Mouse (Mus musculus) stomach, postnatal 0 days (tissue): ENCODE measurements around the gene Cxcr1. TPM values are rescaled to one million over a fixed set of nuclear protein-coding genes. Genes with fewer than 3 reads are reported as not detected.
A peak's percentile ranks its signal among the peaks of the same experiment; 100 is the strongest.

Experiments
- ATAC-seq: fragments of 200-750 bp; cut with Nextera tagmentation; 2 replicates; pipeline ENCODE4 v1.8.0; 2017; ENCODE audit not compliant: low FRiP score, low TSS enrichment
- DNase-seq: peaks from one replicate; pipeline ENCODE4 v3.0.0-alpha.2; 2016; ENCODE audit warnings: low spot score
- H3K27ac ChIP-seq: fragments of 300-500 bp; sonication (generic); replicated peaks from 2 replicates; pipeline ENCODE4 v1.5.1; 2014; ENCODE audit warnings: mild to moderate bottlenecking, control low read depth
- H3K27me3 ChIP-seq: fragments of 300-500 bp; sonication (generic); 2 replicates; pipeline ENCODE4 v1.6.1; 2014; ENCODE audit warnings: low read length; ENCODE audit not compliant: control insufficient read depth, insufficient read depth
- H3K36me3 ChIP-seq: fragments of 300-500 bp; sonication (generic); 2 replicates; pipeline ENCODE4 v1.6.1; 2014; ENCODE audit warnings: low read length, mixed read lengths; ENCODE audit not compliant: control insufficient read depth, insufficient read depth
- H3K4me1 ChIP-seq: fragments of 300-500 bp; sonication (generic); replicated peaks from 2 replicates; pipeline ENCODE4 v1.6.1; 2014; ENCODE audit warnings: antibody characterized with exemption; ENCODE audit not compliant: control insufficient read depth, insufficient read depth
- H3K4me2 ChIP-seq: fragments of 300-500 bp; sonication (generic); replicated peaks from 2 replicates; pipeline ENCODE4 v1.6.1; 2014; ENCODE audit warnings: low read depth, mild to moderate bottlenecking, control low read depth, moderate library complexity
- H3K4me3 ChIP-seq: fragments of 300-500 bp; sonication (generic); 2 replicates; pipeline ENCODE4 v1.5.1; 2014; ENCODE audit warnings: low read depth, low read length, control low read depth
- H3K9ac ChIP-seq: fragments of 300-500 bp; sonication (generic); 2 replicates; pipeline ENCODE4 v1.6.1; 2014; ENCODE audit warnings: mild to moderate bottlenecking, low read length, control low read depth, mixed read lengths
- H3K9me3 ChIP-seq: fragments of 300-500 bp; sonication (generic); 2 replicates; pipeline ENCODE4 v1.6.1; 2016; ENCODE audit warnings: low read length; ENCODE audit not compliant: control insufficient read depth
- CTCF ChIP-seq: IDR thresholded peaks from 2 replicates; pipeline ENCODE4 v1.5.1; 2016; ENCODE audit warnings: antibody characterized with exemption, low read depth, mild to moderate bottlenecking, moderate library complexity
- EP300 ChIP-seq: optimal IDR thresholded peaks from 2 replicates; pipeline ENCODE3; 2016; ENCODE audit warnings: antibody characterized with exemption
- WGBS: fragments of 180-500 bp; shearing (Covaris S2); extraction: QIAGEN DNeasy Blood & Tissue Kit; methylation state at CpG from one replicate; pipeline ENCODE4 v1.1.7; 2014; 5-methylcytosine and 5-hydroxymethylcytosine counted together
- polyA plus RNA-seq: library from polyadenylated mRNA; unstranded; fragments of >200 nt; fragmentation: Nextera tagmentation; extraction: Ambion mirVana; gene quantifications from 2 replicates; pipeline ENCODE4 v1.2.1, GENCODE M21; 2015

Cxcr1 gene
- polyA plus RNA-seq, 1 experiment from 2014 or later: 0.08 TPM

- H3K4me2 ChIP-seq: no peak overlapping the region
- ATAC-seq (no peak), DNase-seq (no peak)
- no peak overlapping the region for H3K27ac ChIP-seq
- 52% methylated on average over 2 of the region's 2 CpGs for WGBS
- no peaks in the 10 kb centered on the region for H3K36me3 ChIP-seq
- H3K9ac ChIP-seq: no peak overlapping the region
- no peak overlapping the region for H3K4me3 ChIP-seq
- H3K9me3 ChIP-seq: no peaks in the 10 kb centered on the region
- no peaks in the 10 kb centered on the region for H3K27me3 ChIP-seq
- no peak for TF ChIP-seq EP300
- no peak for TF ChIP-seq CTCF
- H3K4me1 ChIP-seq: no peaks in the 10 kb centered on the region
These were observed 1.7 kb downstream of the Cxcr1 start for GRCm38 (mm10) chr1:74192711-74193110.

DNA sequence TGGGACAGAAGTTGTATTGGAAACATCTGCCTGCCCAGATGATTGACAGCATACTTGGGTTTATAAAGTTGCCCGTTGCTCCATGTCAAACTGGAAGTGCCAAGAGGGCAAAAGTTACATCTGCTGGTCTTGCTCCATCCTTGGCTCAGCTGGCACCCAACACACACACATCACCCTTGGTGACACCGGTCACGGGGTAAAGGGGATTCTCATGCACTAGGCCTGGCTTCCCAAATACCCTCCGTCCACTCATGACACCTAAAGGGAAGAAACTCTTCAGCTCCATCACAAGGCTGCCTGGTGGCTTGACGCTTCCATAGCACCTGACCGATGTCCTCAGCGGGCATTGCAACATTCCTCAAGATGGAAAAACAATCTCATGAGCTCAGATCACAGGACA lies 4.0 kb downstream of the Cxcr1 start:
- H3K4me1 ChIP-seq: no peaks in the 10 kb centered on the region
- no peak overlapping the region for H3K4me2 ChIP-seq
- 92% methylated on average over 7 of the region's 7 CpGs for WGBS
- DNase-seq: no peak
- ATAC-seq: no peak
- H3K9me3 ChIP-seq: no peaks in the 10 kb centered on the region
- H3K4me3 ChIP-seq: no peak overlapping the region
- H3K27ac ChIP-seq: no peak overlapping the region
- H3K27me3 ChIP-seq: no peaks in the 10 kb centered on the region
- no peaks in the 10 kb centered on the region for H3K36me3 ChIP-seq
- H3K9ac ChIP-seq: no peak overlapping the region
- no peak for TF ChIP-seq CTCF
- no peak for TF ChIP-seq EP300

GRCm38 (mm10) chr1:74183006-74183405 lies 11.4 kb downstream of the Cxcr1 start:
- ATAC-seq: no peak
- Histone ChIP-seq H3K9ac (no peak overlapping the region), H3K9me3 (no peaks in the 10 kb centered on the region), H3K27me3 (no peaks in the 10 kb centered on the region), H3K4me1 (no peaks in the 10 kb centered on the region), H3K4me3 (no peak overlapping the region), H3K27ac (no peak overlapping the region), H3K4me2 (no peak overlapping the region), H3K36me3 (no peaks in the 10 kb centered on the region)
- WGBS: 58% methylated on average over 2 of the region's 2 CpGs
- no peak for DNase-seq
- peak; percentile 39 for TF ChIP-seq CTCF
- no peak for TF ChIP-seq EP300

GRCm38 (mm10) chr1:74181462-74181861 lies 13.0 kb downstream of the Cxcr1 start:
- WGBS: 59% methylated on average over 2 of the region's 2 CpGs
- H3K4me2 ChIP-seq: no peak overlapping the region
- DNase-seq (no peak), ATAC-seq (peak; percentile 30; the same call in 1 of the 2 replicates)
- no peak for TF ChIP-seq CTCF
- TF ChIP-seq EP300: no peak
- H3K27ac ChIP-seq: no peak overlapping the region
- no peaks in the 10 kb centered on the region for H3K36me3 ChIP-seq
- no peaks in the 10 kb centered on the region for H3K4me1 ChIP-seq
- H3K9ac ChIP-seq: no peak overlapping the region
- no peak overlapping the region for H3K4me3 ChIP-seq
- no peaks in the 10 kb centered on the region for H3K9me3 ChIP-seq
- no peaks in the 10 kb centered on the region for H3K27me3 ChIP-seq

DNA sequence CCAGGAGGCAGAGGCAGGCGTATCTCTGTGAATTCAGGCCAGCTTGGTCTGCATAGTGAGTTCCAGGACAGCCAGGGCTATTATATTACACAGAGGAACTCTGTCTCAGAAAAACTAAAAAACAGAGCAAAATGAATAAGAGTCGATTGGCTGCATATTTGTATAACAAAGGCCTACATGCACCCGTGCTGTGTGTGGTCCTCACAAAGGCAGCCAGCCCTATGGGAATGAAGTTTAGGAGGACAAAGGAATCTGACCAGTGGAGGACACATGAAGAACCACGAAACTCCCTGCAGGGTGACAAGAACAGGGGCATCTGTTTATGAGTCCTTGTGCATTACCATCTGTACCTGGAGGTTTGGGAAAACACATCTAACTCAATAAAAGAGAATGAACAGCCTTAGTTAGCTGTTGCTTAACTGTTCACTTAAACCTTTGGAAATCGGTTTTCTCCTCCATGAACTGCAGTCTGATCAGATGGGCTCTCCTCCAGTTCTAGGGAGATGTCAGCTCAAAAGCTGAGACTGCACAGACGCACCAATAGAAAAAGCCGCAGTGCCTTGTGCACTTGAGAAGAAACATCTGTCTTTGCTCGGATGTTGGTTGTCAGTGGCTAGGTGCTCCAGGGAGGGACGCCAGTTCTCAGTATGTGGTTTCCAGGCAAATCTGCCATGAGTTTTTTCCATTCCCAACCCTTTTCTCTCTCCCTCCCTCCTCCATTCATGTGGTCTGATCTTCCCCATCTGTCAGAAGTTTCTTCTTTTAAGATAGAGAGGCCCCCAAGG lies 14.6 kb downstream of the Cxcr1 start:
- H3K9ac ChIP-seq: no peak overlapping the region
- no peaks in the 10 kb centered on the region for H3K9me3 ChIP-seq
- H3K27me3 ChIP-seq: no peaks in the 10 kb centered on the region
- H3K4me2 ChIP-seq: no peak overlapping the region
- no peak overlapping the region for H3K4me3 ChIP-seq
- H3K27ac ChIP-seq: no peak overlapping the region
- H3K36me3 ChIP-seq: no peaks in the 10 kb centered on the region
- TF ChIP-seq CTCF (no peak), EP300 (no peak)
- no peaks in the 10 kb centered on the region for H3K4me1 ChIP-seq
- WGBS: 37% methylated on average over 9 of the region's 9 CpGs
- DNase-seq: no peak
- peak; percentile 63; the same call in 1 of the 2 replicates for ATAC-seq

GRCm38 (mm10) chr1:74178618-74179017 lies 15.8 kb downstream of the Cxcr1 start:
- Histone ChIP-seq H3K27me3 (no peaks in the 10 kb centered on the region), H3K9me3 (no peaks in the 10 kb centered on the region), H3K36me3 (no peaks in the 10 kb centered on the region), H3K4me3 (no peak overlapping the region), H3K4me2 (no peak overlapping the region), H3K27ac (no peak overlapping the region), H3K4me1 (no peaks in the 10 kb centered on the region), H3K9ac (no peak overlapping the region)
- 78% methylated on average over 3 of the region's 3 CpGs for WGBS
- TF ChIP-seq EP300: no peak
- no peak for TF ChIP-seq CTCF
- ATAC-seq (no peak), DNase-seq (no peak)
